Mouse (Mus musculus): Measurements from ENCODE around the gene Ptpn9. TPM values are rescaled to one million over a fixed set of nuclear protein-coding genes. Genes with fewer than 3 reads are reported as not detected.

Gene Ptpn9
- polyA plus RNA-seq, 1 experiment from 2014 or later: 13.4 TPM

GRCm38 (mm10) chr9:57014766-57015165 lies 20.0 kb downstream of the Ptpn9 start:
- no peaks in the 10 kb centered on the region for H3K27me3 ChIP-seq
- H3K9ac ChIP-seq: no peak overlapping the region
- H3K4me1 ChIP-seq (replicated peaks): peaks cover 5% of the 10 kb centered on the region; the same call in 1 of the 2 replicates
- H3K9me3 ChIP-seq (replicated peaks): no peaks in the 10 kb centered on the region; the same call in 1 of the 2 replicates
- no peak overlapping the region for H3K4me2 ChIP-seq
- H3K36me3 ChIP-seq: peaks cover 18% of the 10 kb centered on the region
- no peak overlapping the region for H3K4me3 ChIP-seq
- H3K27ac ChIP-seq: no peak overlapping the region
- WGBS: 81% methylated on average over 1 of the region's 1 CpGs
- no peak for ATAC-seq (replicated peaks; ENCODE audit: insufficient number of reproducible peaks, insufficient read depth, low FRiP score, low read depth)

- ATAC-seq (replicated peaks; ENCODE audit: insufficient number of reproducible peaks, insufficient read depth, low FRiP score, low read depth): no peak
- H3K9ac ChIP-seq: no peak overlapping the region
- peaks cover 5% of the 10 kb centered on the region; the same call in 1 of the 2 replicates for H3K4me1 ChIP-seq (replicated peaks)
- no peak overlapping the region for H3K27ac ChIP-seq
- no peaks in the 10 kb centered on the region for H3K27me3 ChIP-seq
- no peak overlapping the region for H3K4me2 ChIP-seq
- H3K36me3 ChIP-seq: peaks cover 35% of the 10 kb centered on the region
- WGBS: 76% methylated on average over 1 of the region's 1 CpGs
- no peaks in the 10 kb centered on the region; the same call in 1 of the 2 replicates for H3K9me3 ChIP-seq (replicated peaks)
- H3K4me3 ChIP-seq: no peak overlapping the region
These were observed 22.9 kb downstream of the Ptpn9 start for GRCm38 (mm10) chr9:57017631-57018030.

- 85% methylated on average over 1 of the region's 1 CpGs for WGBS
- no peak for ATAC-seq (replicated peaks; ENCODE audit: insufficient number of reproducible peaks, insufficient read depth, low FRiP score, low read depth)
- Histone ChIP-seq H3K36me3 (peaks cover 48% of the 10 kb centered on the region), H3K9ac (no peak overlapping the region), H3K4me1 (replicated peaks) (no peaks in the 10 kb centered on the region), H3K9me3 (replicated peaks) (no peaks in the 10 kb centered on the region), H3K27ac (no peak overlapping the region), H3K27me3 (no peaks in the 10 kb centered on the region), H3K4me3 (no peak overlapping the region), H3K4me2 (no peak overlapping the region)
These were observed 37.0 kb downstream of the Ptpn9 start for GRCm38 (mm10) chr9:57031756-57032155.

- H3K9me3 ChIP-seq (replicated peaks): no peaks in the 10 kb centered on the region
- H3K9ac ChIP-seq: no peak overlapping the region
- 77% methylated on average over 1 of the region's 1 CpGs for WGBS
- peaks cover 33% of the 10 kb centered on the region for H3K36me3 ChIP-seq
- no peaks in the 10 kb centered on the region for H3K27me3 ChIP-seq
- no peak overlapping the region for H3K27ac ChIP-seq
- no peak overlapping the region for H3K4me3 ChIP-seq
- H3K4me2 ChIP-seq: no peak overlapping the region
- H3K4me1 ChIP-seq (replicated peaks): no peaks in the 10 kb centered on the region
- no peak for ATAC-seq (replicated peaks; ENCODE audit: insufficient number of reproducible peaks, insufficient read depth, low FRiP score, low read depth)
These were observed 61.5 kb downstream of the Ptpn9 start for GRCm38 (mm10) chr9:57056237-57056636.

GRCm38 (mm10) chr9:57064164-57064563 lies 69.4 kb downstream of the Ptpn9 start:
- H3K9ac ChIP-seq: no peak overlapping the region
- no peak overlapping the region for H3K27ac ChIP-seq
- no peak for ATAC-seq (replicated peaks; ENCODE audit: insufficient number of reproducible peaks, insufficient read depth, low FRiP score, low read depth)
- 96% methylated on average over 2 of the region's 2 CpGs for WGBS
- H3K4me1 ChIP-seq (replicated peaks): no peaks in the 10 kb centered on the region
- H3K9me3 ChIP-seq (replicated peaks): no peaks in the 10 kb centered on the region
- H3K27me3 ChIP-seq: no peaks in the 10 kb centered on the region
- no peak overlapping the region for H3K4me2 ChIP-seq
- H3K4me3 ChIP-seq: no peak overlapping the region
- H3K36me3 ChIP-seq: peaks cover 12% of the 10 kb centered on the region

- no peak for ATAC-seq (replicated peaks; ENCODE audit: insufficient number of reproducible peaks, insufficient read depth, low FRiP score, low read depth)
- no peaks in the 10 kb centered on the region for H3K36me3 ChIP-seq
- H3K9me3 ChIP-seq (replicated peaks): no peaks in the 10 kb centered on the region
- H3K27me3 ChIP-seq: no peaks in the 10 kb centered on the region
- no peak overlapping the region for H3K4me3 ChIP-seq
- H3K4me2 ChIP-seq: no peak overlapping the region
- no peak overlapping the region for H3K9ac ChIP-seq
- peaks cover 13% of the 10 kb centered on the region for H3K4me1 ChIP-seq (replicated peaks)
- 57% methylated on average over 3 of the region's 3 CpGs for WGBS
- no peak overlapping the region for H3K27ac ChIP-seq
These were observed 73.5 kb downstream of the Ptpn9 start for GRCm38 (mm10) chr9:57068266-57068665.

- Histone ChIP-seq H3K36me3 (no peaks in the 10 kb centered on the region), H3K4me2 (0 out of 2 replicates have a peak overlapping the region, but pooled peaks have one; percentile 93), H3K9ac (no peak overlapping the region), H3K4me3 (no peak overlapping the region), H3K4me1 (replicated peaks) (peaks cover 24% of the 10 kb centered on the region), H3K27ac (no peak overlapping the region), H3K9me3 (replicated peaks) (no peaks in the 10 kb centered on the region), H3K27me3 (no peaks in the 10 kb centered on the region)
- 28% methylated on average over 1 of the region's 1 CpGs for WGBS
- no peak for ATAC-seq (replicated peaks; ENCODE audit: insufficient number of reproducible peaks, insufficient read depth, low FRiP score, low read depth)
These were observed 75.5 kb downstream of the Ptpn9 start for GRCm38 (mm10) chr9:57070262-57070661.

- ATAC-seq (replicated peaks; ENCODE audit: insufficient number of reproducible peaks, insufficient read depth, low FRiP score, low read depth): no peak
- Histone ChIP-seq H3K9ac (peak overlapping the region; percentile 84), H3K27ac (peak overlapping the region; percentile 58), H3K27me3 (no peaks in the 10 kb centered on the region), H3K36me3 (no peaks in the 10 kb centered on the region), H3K4me2 (peak overlapping the region; percentile 93), H3K4me1 (replicated peaks) (peaks cover 24% of the 10 kb centered on the region), H3K9me3 (replicated peaks) (no peaks in the 10 kb centered on the region), H3K4me3 (peak overlapping the region; percentile 92)
- WGBS: 14% methylated on average over 5 of the region's 5 CpGs
These were observed 76.2 kb downstream of the Ptpn9 start for GRCm38 (mm10) chr9:57070800-57071545.

- Histone ChIP-seq H3K9me3 (replicated peaks) (no peaks in the 10 kb centered on the region), H3K27ac (peak within 1 kb of the TSS; percentile 100), H3K9ac (peak within 1 kb of the TSS; percentile 84), H3K4me3 (peak within 1 kb of the TSS; percentile 92), H3K27me3 (no peaks in the 10 kb centered on the region), H3K36me3 (no peaks in the 10 kb centered on the region), H3K4me1 (replicated peaks) (peaks cover 24% of the 10 kb centered on the region), H3K4me2 (peak within 1 kb of the TSS; percentile 93)
- no peak for ATAC-seq (replicated peaks; ENCODE audit: insufficient number of reproducible peaks, insufficient read depth, low FRiP score, low read depth)
- WGBS: under 1% methylated on average over 34 of the region's 34 CpGs
These were observed 77.2 kb downstream of the Ptpn9 start, which contains the start of gene Sin3a for GRCm38 (mm10) chr9:57071801-57072351. Gene Sin3a, plus strand, starts transcription at chr9:57072040.

- Histone ChIP-seq H3K4me1 (replicated peaks) (peaks cover 28% of the 10 kb centered on the region), H3K36me3 (no peaks in the 10 kb centered on the region), H3K4me3 (peak overlapping the region; percentile 92), H3K4me2 (peak overlapping the region; percentile 93), H3K9ac (peak overlapping the region; percentile 84), H3K27me3 (no peaks in the 10 kb centered on the region), H3K27ac (peak overlapping the region; percentile 100), H3K9me3 (replicated peaks) (no peaks in the 10 kb centered on the region)
- under 1% methylated on average over 40 of the region's 40 CpGs for WGBS
- no peak for ATAC-seq (replicated peaks; ENCODE audit: insufficient number of reproducible peaks, insufficient read depth, low FRiP score, low read depth)
These were observed 77.8 kb downstream of the Ptpn9 start for GRCm38 (mm10) chr9:57072526-57072988.

GRCm38 (mm10) chr9:57072989-57073789 lies 78.5 kb downstream of the Ptpn9 start:
- under 1% methylated on average over 53 of the region's 54 CpGs for WGBS
- Histone ChIP-seq H3K4me3 (peak overlapping the region; percentile 92), H3K9me3 (replicated peaks) (no peaks in the 10 kb centered on the region), H3K27ac (peak overlapping the region; percentile 100), H3K9ac (peak overlapping the region; percentile 84), H3K27me3 (no peaks in the 10 kb centered on the region), H3K36me3 (no peaks in the 10 kb centered on the region), H3K4me2 (peak overlapping the region; percentile 93), H3K4me1 (replicated peaks) (peaks cover 33% of the 10 kb centered on the region)
- ATAC-seq (replicated peaks; ENCODE audit: insufficient number of reproducible peaks, insufficient read depth, low FRiP score, low read depth): peak; percentile 73

Measured in heart, embryonic 15.5 days (tissue).